Mouse (Mus musculus) limb, embryonic 12.5 days (tissue): Measurements from ENCODE around the gene Gm8334. TPM values are rescaled to one million over a fixed set of nuclear protein-coding genes. Genes with fewer than 3 reads are reported as not detected.
"Not testable (repeated sequence)": the region's sequence is repeated elsewhere in the genome, so short reads cannot be mapped to it uniquely, and the experiment has no call there.

Experiments used
- ATAC-seq: fragments of 200-750 bp; cut with Nextera tagmentation; 2 replicates; pipeline ENCODE4 v1.8.0; 2017; ENCODE audit warnings: low read depth, moderate TSS enrichment; ENCODE audit not compliant: insufficient number of reproducible peaks, insufficient read depth, low FRiP score, low TSS enrichment
- H3K27ac ChIP-seq: fragments of 300-500 bp; sonication (generic); 2 replicates; pipeline ENCODE4 v1.5.1; 2016; ENCODE audit warnings: mild to moderate bottlenecking, moderate library complexity
- H3K27me3 ChIP-seq: fragments of 300-500 bp; sonication (generic); 2 replicates; pipeline ENCODE4 v1.6.1; 2016; ENCODE audit warnings: mild to moderate bottlenecking, moderate library complexity
- H3K36me3 ChIP-seq: fragments of 300-500 bp; sonication (generic); 2 replicates; pipeline ENCODE4 v1.6.1; 2016; ENCODE audit warnings: mild to moderate bottlenecking, moderate library complexity
- H3K4me1 ChIP-seq: fragments of 300-500 bp; sonication (generic); replicated peaks from 2 replicates; pipeline ENCODE4 v1.6.1; 2016
- H3K4me2 ChIP-seq: fragments of 300-500 bp; sonication (generic); 2 replicates; pipeline ENCODE4 v1.6.1; 2016; ENCODE audit warnings: mild to moderate bottlenecking, moderate library complexity
- H3K4me3 ChIP-seq: fragments of 300-500 bp; sonication (generic); replicated peaks from 2 replicates; pipeline ENCODE4 v1.5.1; 2016; ENCODE audit warnings: mild to moderate bottlenecking
- H3K9ac ChIP-seq: fragments of 300-500 bp; sonication (generic); replicated peaks from 2 replicates; pipeline ENCODE4 v1.6.1; 2016; ENCODE audit warnings: mild to moderate bottlenecking, moderate library complexity
- H3K9me3 ChIP-seq: fragments of 300-500 bp; sonication (generic); 2 replicates; pipeline ENCODE4 v1.6.1; 2016; ENCODE audit warnings: mild to moderate bottlenecking, moderate library complexity
- WGBS: fragments of 180-500 bp; shearing (Covaris S2); methylation state at CpG from one replicate; pipeline ENCODE4 v1.1.7; 2016; 5-methylcytosine and 5-hydroxymethylcytosine counted together
- polyA plus RNA-seq: library from polyadenylated mRNA; unstranded; fragments of >200 nt; fragmentation: Nextera tagmentation; extraction: Ambion mirVana; gene quantifications from 2 replicates; pipeline ENCODE4 v1.2.1, GENCODE M21; 2016

The Gm8334 gene
- polyA plus RNA-seq: not detected in 2 replicates

DNA sequence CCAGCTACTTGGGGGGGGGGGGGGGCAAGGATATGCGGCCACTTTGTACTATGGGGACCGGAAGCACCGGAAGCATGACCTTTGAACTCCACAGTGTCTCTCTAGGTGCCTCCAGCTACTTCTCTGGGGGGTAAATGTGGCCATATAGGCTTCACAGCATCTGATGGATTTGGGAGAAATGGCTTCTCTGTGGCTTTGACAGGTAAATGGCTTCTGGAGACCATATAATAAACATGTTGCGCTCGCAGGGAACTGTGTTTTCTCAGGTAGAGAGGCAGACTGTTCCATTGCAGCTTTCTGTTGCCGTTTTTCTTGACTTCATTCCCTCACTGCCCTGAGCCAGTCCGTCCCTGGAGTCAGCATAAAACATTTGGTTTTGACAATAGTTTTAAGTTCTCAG, at the start of gene Gm8334:
Gm8334 (minus strand) TSS at position 101 of the 400 bp plus-strand sequence.
- H3K27me3 ChIP-seq, H3K27ac ChIP-seq, H3K4me3 ChIP-seq, H3K9ac ChIP-seq, H3K9me3 ChIP-seq, H3K4me1 ChIP-seq, H3K4me2 ChIP-seq, ATAC-seq, H3K36me3 ChIP-seq: not testable (repeated sequence)
- WGBS: 86% methylated on average over 3 of the region's 7 CpGs

DNA sequence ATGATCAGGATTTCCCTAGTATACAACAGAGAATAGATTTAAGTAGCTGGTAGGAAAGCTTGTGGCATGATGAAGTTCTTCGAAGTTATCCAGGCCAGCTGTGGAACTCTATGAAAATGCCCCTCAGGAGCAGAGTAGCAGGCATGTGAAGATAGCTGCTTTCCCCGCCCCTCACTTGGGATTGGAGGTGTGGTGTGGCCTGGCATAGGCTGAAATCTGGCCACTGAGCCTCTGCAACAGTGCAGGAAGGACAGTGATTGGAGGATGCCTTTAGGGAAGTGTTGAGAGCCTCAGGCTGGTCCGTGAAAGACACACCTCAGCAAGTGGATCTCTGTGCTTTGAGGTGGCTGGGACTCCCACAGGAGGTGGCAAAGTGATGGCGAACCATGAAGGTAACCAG, 48.3 kb upstream of the Gm8334 start, which contains the start of gene Gm15127:
Gm15127 (plus strand) TSS at position 301 of the 400 bp plus-strand sequence.
- not testable (repeated sequence) for H3K27ac ChIP-seq, H3K9me3 ChIP-seq, H3K9ac ChIP-seq, H3K4me1 ChIP-seq, ATAC-seq, H3K27me3 ChIP-seq, H3K4me2 ChIP-seq, H3K4me3 ChIP-seq, H3K36me3 ChIP-seq
- 76% methylated on average over 2 of the region's 4 CpGs for WGBS

Other genes with a start within 250 kb of the Gm8334 start
- not detected in 2 replicates for gene Gm15114, start 126.2 kb downstream of the Gm8334 start, polyA plus RNA-seq
- not detected in 2 replicates for gene Gm15127, start 48.4 kb upstream of the Gm8334 start, polyA plus RNA-seq
- not detected in 2 replicates for gene Luzp4, start 242.5 kb upstream of the Gm8334 start, polyA plus RNA-seq